Mouse (Mus musculus) A20 (cell line): Measurements from ENCODE around the gene Plaur.
"Not testable (repeated sequence)": the region's sequence is repeated elsewhere in the genome, so short reads cannot be mapped to it uniquely, and the experiment has no call there.

Experiments
- DNase-seq: peaks from one replicate; pipeline ENCODE4 v3.0.0-alpha.2; 2011; ENCODE audit warnings: low read depth, low spot score

Gene Plaur

GRCm38 (mm10) chr7:24506838-24507725 is 44.8 kb downstream of the Plaur start, which contains the start of gene Zfp428:
Zfp428 (plus strand) TSS chr7:24507006.
- peak; percentile 89 for DNase-seq

GRCm38 (mm10) chr7:24507726-24508114 is 45.4 kb downstream of the Plaur start:
- DNase-seq = no peak

- DNase-seq = no peak
These were observed 50.1 kb downstream of the Plaur start, which contains the start of gene AC161166.1 for GRCm38 (mm10) chr7:24512355-24512754. AC161166.1 (minus strand) TSS chr7:24512455.

GRCm38 (mm10) chr7:24516319-24516718 is 54.0 kb downstream of the Plaur start:
- DNase-seq = peak; percentile 70

- DNase-seq = no peak
These were observed 54.8 kb downstream of the Plaur start for GRCm38 (mm10) chr7:24517077-24517476.

- DNase-seq = no peak
These were observed 55.4 kb downstream of the Plaur start for GRCm38 (mm10) chr7:24517654-24518053.

GRCm38 (mm10) chr7:24519130-24519529 is 56.8 kb downstream of the Plaur start:
- no peak for DNase-seq

- not testable (repeated sequence) for DNase-seq
These were observed 57.8 kb downstream of the Plaur start for GRCm38 (mm10) chr7:24520054-24520453.

- DNase-seq = no peak
These were observed 60.5 kb downstream of the Plaur start for GRCm38 (mm10) chr7:24522805-24523204.

GRCm38 (mm10) chr7:24523723-24524122 is 61.4 kb downstream of the Plaur start:
- peak; percentile 65 for DNase-seq

GRCm38 (mm10) chr7:24524978-24525377 is 62.7 kb downstream of the Plaur start:
- DNase-seq = peak; percentile 35
